Mouse (Mus musculus) heart, adult 11 months (tissue): Measurements from ENCODE around the gene Elane.

Experiments used
- DNase-seq: peaks from one replicate; pipeline ENCODE4 v3.0.0; 2022

The Elane gene

GRCm38 (mm10) chr10:79886054-79886453, at the start of gene Elane:
Gene Elane, plus strand, starts transcription at chr10:79886247.
- peak; percentile 87 for DNase-seq

- DNase-seq, result no peak
Observed at GRCm38 (mm10) chr10:79836918-79837317, 49.1 kb upstream of the Elane start.

GRCm38 (mm10) chr10:79838151-79838550, 47.9 kb upstream of the Elane start:
- DNase-seq, result peak; percentile 94

GRCm38 (mm10) chr10:79840091-79840490, 46.0 kb upstream of the Elane start:
- DNase-seq, result peak; percentile 91

GRCm38 (mm10) chr10:79840644-79841551, 45.1 kb upstream of the Elane start:
- DNase-seq, result peak; percentile 98

GRCm38 (mm10) chr10:79842322-79842721, 43.7 kb upstream of the Elane start:
- peak; percentile 91 for DNase-seq

- peak; percentile 84 for DNase-seq
Observed at GRCm38 (mm10) chr10:79843476-79843875, 42.6 kb upstream of the Elane start.

- no peak for DNase-seq
Observed at GRCm38 (mm10) chr10:79846553-79846952, 39.5 kb upstream of the Elane start.

GRCm38 (mm10) chr10:79849941-79850628, 36.0 kb upstream of the Elane start:
- no peak for DNase-seq

GRCm38 (mm10) chr10:79851653-79852052, 34.4 kb upstream of the Elane start:
- DNase-seq, result no peak

- peak; percentile 98 for DNase-seq
Observed at GRCm38 (mm10) chr10:79852107-79852789, 33.8 kb upstream of the Elane start.

GRCm38 (mm10) chr10:79852827-79853226, 33.2 kb upstream of the Elane start:
- peak; percentile 95 for DNase-seq

GRCm38 (mm10) chr10:79853392-79853791, 32.7 kb upstream of the Elane start:
- peak; percentile 99 for DNase-seq

GRCm38 (mm10) chr10:79853860-79854795, 31.9 kb upstream of the Elane start, which contains the start of gene Ptbp1:
Gene Ptbp1, plus strand, starts transcription at chr10:79854427.
- DNase-seq, result peak; percentile 100

GRCm38 (mm10) chr10:79854801-79855541, 31.1 kb upstream of the Elane start:
- peak; percentile 99 for DNase-seq

GRCm38 (mm10) chr10:79855558-79856184, 30.4 kb upstream of the Elane start:
- peak; percentile 97 for DNase-seq

GRCm38 (mm10) chr10:79856280-79856679, 29.8 kb upstream of the Elane start:
- DNase-seq, result no peak

GRCm38 (mm10) chr10:79856704-79857451, 29.2 kb upstream of the Elane start:
- no peak for DNase-seq

GRCm38 (mm10) chr10:79857452-79857811, 28.6 kb upstream of the Elane start:
- peak; percentile 99 for DNase-seq

- peak; percentile 94 for DNase-seq
Observed at GRCm38 (mm10) chr10:79857894-79858293, 28.2 kb upstream of the Elane start.
